Mouse (Mus musculus): ENCODE results near the gene Rabl6. TPM values are rescaled to one million over a fixed set of nuclear protein-coding genes. Genes with fewer than 3 reads are reported as not detected.

Rabl6 gene
- polyA plus RNA-seq, 1 experiment = 43.6 TPM

- Histone ChIP-seq H3K4me1 (ENCODE audit: control insufficient read depth, insufficient read depth, insufficient read length) (no peaks in the 10 kb centered on the region), H3K36me3 (ENCODE audit: control insufficient read depth, insufficient read depth, low read length) (no peaks in the 10 kb centered on the region), H3K27ac (ENCODE audit: insufficient read depth, low read length) (no peak overlapping the region), H3K27me3 (ENCODE audit: control insufficient read depth, insufficient read depth, low read length) (no peaks in the 10 kb centered on the region), H3K4me3 (ENCODE audit: extremely low read depth, insufficient read depth, insufficient read length) (no peak overlapping the region)
- TF ChIP-seq CTCF (IDR thresholded peaks at IDR 0.05; ENCODE audit: extremely low read depth, insufficient read depth, insufficient read length, insufficient replicate concordance) (no peak), POLR2A (IDR thresholded peaks at IDR 0.05; ENCODE audit: low read depth, low read length) (no peak)
- WGBS = 90% methylated on average over 1 of the region's 1 CpGs
- no peak for DNase-seq (ENCODE audit: low read depth in 1 of 2, low spot score in 2 of 2)
These were observed 25.7 kb upstream of the Rabl6 start for GRCm38 (mm10) chr2:25634046-25634445.

DNA sequence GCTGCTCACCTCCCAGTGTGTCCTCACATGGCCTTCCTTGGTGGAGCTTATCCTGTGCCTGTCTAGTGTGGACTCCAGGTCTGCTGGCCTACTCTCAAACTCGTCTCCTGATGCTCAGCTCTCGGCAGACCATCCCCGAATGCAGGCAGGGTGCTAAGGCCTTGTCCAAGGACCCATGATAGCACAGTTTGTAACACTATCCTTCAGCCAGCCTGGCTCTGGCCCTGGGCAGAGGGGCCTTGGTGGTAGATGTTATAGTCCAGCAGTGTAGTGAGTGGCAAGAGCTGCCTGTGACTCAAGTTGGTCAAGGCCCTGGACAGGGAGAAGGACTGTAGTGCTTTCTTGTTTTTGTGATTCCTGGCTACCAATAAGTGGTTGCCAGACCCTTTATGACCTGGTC, 25.3 kb upstream of the Rabl6 start:
- TF ChIP-seq POLR2A (IDR thresholded peaks at IDR 0.05; ENCODE audit: low read depth, low read length) (no peak), CTCF (IDR thresholded peaks at IDR 0.05; ENCODE audit: extremely low read depth, insufficient read depth, insufficient read length, insufficient replicate concordance) (no peak)

DNA sequence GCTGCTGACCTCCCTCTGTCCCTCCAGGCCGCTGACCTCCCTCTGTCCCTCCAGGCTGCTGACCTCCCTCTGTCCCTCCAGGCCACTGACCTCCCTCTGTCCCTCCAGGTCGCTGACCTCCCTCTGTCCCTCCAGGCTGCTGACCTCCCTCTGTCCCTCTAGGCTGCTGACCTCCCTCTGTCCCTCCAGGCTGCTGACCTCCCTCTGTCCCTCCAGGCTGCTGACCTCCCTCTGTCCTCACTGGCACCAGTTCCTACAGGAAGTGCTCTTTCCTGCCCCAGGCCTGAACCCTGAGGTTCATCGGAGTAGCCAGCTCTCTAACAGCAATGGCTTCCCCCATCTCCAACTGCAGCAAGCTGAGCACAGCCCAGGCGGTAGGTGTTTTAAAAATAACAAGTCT, 20.4 kb upstream of the Rabl6 start:
- 72% methylated on average over 4 of the region's 4 CpGs for WGBS
- no peak overlapping the region for H3K4me3 ChIP-seq (ENCODE audit: extremely low read depth, insufficient read depth, insufficient read length)
- H3K27ac ChIP-seq (ENCODE audit: insufficient read depth, low read length) = no peak overlapping the region
- H3K4me1 ChIP-seq (ENCODE audit: control insufficient read depth, insufficient read depth, insufficient read length) = no peaks in the 10 kb centered on the region
- no peaks in the 10 kb centered on the region for H3K27me3 ChIP-seq (ENCODE audit: control insufficient read depth, insufficient read depth, low read length)
- TF ChIP-seq POLR2A (IDR thresholded peaks at IDR 0.05; ENCODE audit: low read depth, low read length) (no peak), CTCF (IDR thresholded peaks at IDR 0.05; ENCODE audit: extremely low read depth, insufficient read depth, insufficient read length, insufficient replicate concordance) (no peak)
- DNase-seq (ENCODE audit: low read depth in 1 of 2, low spot score in 2 of 2) = no peak
- H3K36me3 ChIP-seq (ENCODE audit: control insufficient read depth, insufficient read depth, low read length) = no peaks in the 10 kb centered on the region

More for the DNA sequence above, 25.3 kb upstream of the Rabl6 start:
- DNase-seq (ENCODE audit: low read depth in 1 of 2, low spot score in 2 of 2) = no peak
- Histone ChIP-seq H3K36me3 (ENCODE audit: control insufficient read depth, insufficient read depth, low read length) (no peaks in the 10 kb centered on the region), H3K4me3 (ENCODE audit: extremely low read depth, insufficient read depth, insufficient read length) (no peak overlapping the region), H3K27me3 (ENCODE audit: control insufficient read depth, insufficient read depth, low read length) (no peaks in the 10 kb centered on the region), H3K27ac (ENCODE audit: insufficient read depth, low read length) (no peak overlapping the region), H3K4me1 (ENCODE audit: control insufficient read depth, insufficient read depth, insufficient read length) (no peaks in the 10 kb centered on the region)
- 85% methylated on average over 3 of the region's 3 CpGs for WGBS

GRCm38 (mm10) chr2:25627811-25628210, 19.5 kb upstream of the Rabl6 start, which contains the start of gene Fcna:
Fcna (minus strand) TSS chr2:25628030.
- no peaks in the 10 kb centered on the region for H3K36me3 ChIP-seq (ENCODE audit: control insufficient read depth, insufficient read depth, low read length)
- H3K27ac ChIP-seq (ENCODE audit: insufficient read depth, low read length) = peak within 1 kb of the TSS; percentile 28; the same call in 1 of the 2 replicates
- no peaks in the 10 kb centered on the region for H3K4me1 ChIP-seq (ENCODE audit: control insufficient read depth, insufficient read depth, insufficient read length)
- H3K27me3 ChIP-seq (ENCODE audit: control insufficient read depth, insufficient read depth, low read length) = no peaks in the 10 kb centered on the region
- DNase-seq (ENCODE audit: low read depth in 1 of 2, low spot score in 2 of 2) = no peak
- WGBS = 75% methylated on average over 6 of the region's 6 CpGs
- TF ChIP-seq POLR2A (IDR thresholded peaks at IDR 0.05; ENCODE audit: low read depth, low read length) (no peak), CTCF (IDR thresholded peaks at IDR 0.05; ENCODE audit: extremely low read depth, insufficient read depth, insufficient read length, insufficient replicate concordance) (no peak)
- no peak within 1 kb of the TSS for H3K4me3 ChIP-seq (ENCODE audit: extremely low read depth, insufficient read depth, insufficient read length)

GRCm38 (mm10) chr2:25625986-25626385, 17.7 kb upstream of the Rabl6 start:
- TF ChIP-seq CTCF (IDR thresholded peaks at IDR 0.05; ENCODE audit: extremely low read depth, insufficient read depth, insufficient read length, insufficient replicate concordance) (no peak), POLR2A (IDR thresholded peaks at IDR 0.05; ENCODE audit: low read depth, low read length) (no peak)
- WGBS = 36% methylated on average over 5 of the region's 5 CpGs
- DNase-seq (ENCODE audit: low read depth in 1 of 2, low spot score in 2 of 2) = no peak
- no peak overlapping the region for H3K4me3 ChIP-seq (ENCODE audit: extremely low read depth, insufficient read depth, insufficient read length)
- H3K4me1 ChIP-seq (ENCODE audit: control insufficient read depth, insufficient read depth, insufficient read length) = peaks cover 4% of the 10 kb centered on the region; the same call in 1 of the 2 replicates
- H3K27me3 ChIP-seq (ENCODE audit: control insufficient read depth, insufficient read depth, low read length) = no peaks in the 10 kb centered on the region
- H3K27ac ChIP-seq (ENCODE audit: insufficient read depth, low read length) = no peak overlapping the region
- H3K36me3 ChIP-seq (ENCODE audit: control insufficient read depth, insufficient read depth, low read length) = no peaks in the 10 kb centered on the region

DNA sequence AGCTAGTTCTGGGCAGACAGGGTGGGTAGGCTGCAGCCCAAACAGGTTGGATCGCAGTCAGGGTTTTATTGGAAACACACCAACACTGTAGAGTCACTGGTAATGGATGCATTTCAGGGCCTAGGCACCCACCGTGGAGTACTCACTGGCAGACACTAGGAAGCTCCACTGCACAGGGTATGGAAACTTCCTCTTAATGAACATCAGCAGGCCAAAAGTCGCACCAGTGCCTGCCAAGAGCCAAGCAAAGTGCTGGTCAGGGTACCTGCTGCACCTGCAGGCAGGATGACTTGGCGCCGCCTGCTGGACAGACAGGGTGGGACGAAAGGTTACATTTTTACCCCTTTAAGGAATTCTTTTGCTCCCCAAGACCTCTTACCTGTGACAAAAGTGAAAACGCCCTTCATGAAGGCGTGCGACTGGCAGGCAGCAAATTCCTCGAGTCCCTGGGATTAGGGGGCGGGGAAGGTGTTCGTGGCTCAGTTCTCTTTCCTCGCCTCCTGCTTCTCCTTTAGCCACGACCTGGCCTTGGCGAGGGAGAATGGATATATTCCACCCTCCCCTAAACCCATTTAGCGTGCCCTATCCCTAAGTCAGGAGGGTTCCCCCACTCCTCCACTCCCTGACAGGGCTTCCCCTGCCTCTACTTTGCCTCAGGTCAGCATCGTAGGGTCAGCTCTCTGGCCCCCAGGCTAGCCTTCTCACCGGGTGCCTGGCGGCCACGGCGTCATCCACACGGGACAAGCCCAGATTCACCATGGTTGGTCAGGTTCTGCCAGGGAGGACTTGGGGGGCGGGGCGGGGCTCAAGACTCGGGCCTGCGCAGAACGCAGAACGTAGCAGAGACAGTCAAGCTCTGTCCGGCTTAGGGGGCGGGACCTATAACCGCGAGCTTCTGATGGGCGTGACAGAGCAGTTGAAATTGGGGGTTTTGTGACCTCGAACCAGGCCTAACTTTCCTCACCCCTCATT, 13.2 kb upstream of the Rabl6 start, which contains the start of gene Tmem141:
Gene Tmem141 (minus strand): TSS at position 777 of the 972 bp plus-strand sequence.
- TF ChIP-seq CTCF (IDR thresholded peaks at IDR 0.05; ENCODE audit: extremely low read depth, insufficient read depth, insufficient read length, insufficient replicate concordance) = peak; percentile 69; the same call in 1 of the 2 replicates
- no peak for TF ChIP-seq POLR2A (IDR thresholded peaks at IDR 0.05; ENCODE audit: low read depth, low read length)
- H3K27me3 ChIP-seq (ENCODE audit: control insufficient read depth, insufficient read depth, low read length) = no peaks in the 10 kb centered on the region
- H3K36me3 ChIP-seq (ENCODE audit: control insufficient read depth, insufficient read depth, low read length) = no peaks in the 10 kb centered on the region
- H3K4me1 ChIP-seq (ENCODE audit: control insufficient read depth, insufficient read depth, insufficient read length) = peaks cover 4% of the 10 kb centered on the region; the same call in 1 of the 2 replicates
- H3K27ac ChIP-seq (ENCODE audit: insufficient read depth, low read length) = peak within 1 kb of the TSS; percentile 50
- 16% methylated on average over 34 of the region's 34 CpGs for WGBS
- peak; percentile 12 to 63 for DNase-seq (ENCODE audit: low read depth in 1 of 2, low spot score in 2 of 2)
- H3K4me3 ChIP-seq (ENCODE audit: extremely low read depth, insufficient read depth, insufficient read length) = peak within 1 kb of the TSS; percentile 51; the same call in 1 of the 2 replicates

Data from spleen, adult 2 months (tissue).